Mouse (Mus musculus): ENCODE results near the gene Fgd5.
"Not testable (repeated sequence)": the region's sequence is repeated elsewhere in the genome, so short reads cannot be mapped to it uniquely, and the experiment has no call there.

Gene Fgd5

GRCm38 (mm10) chr6:91978371-91979300, at the start of gene Fgd5:
Fgd5 (plus strand) TSS chr6:91978878.
- no peak for DNase-seq (ENCODE audit: low spot score)

- DNase-seq (ENCODE audit: low spot score), result no peak
These were observed 47.4 kb upstream of the Fgd5 start for GRCm38 (mm10) chr6:91931231-91931630.

GRCm38 (mm10) chr6:91938491-91938890, 40.2 kb upstream of the Fgd5 start:
- no peak for DNase-seq (ENCODE audit: low spot score)

- DNase-seq (ENCODE audit: low spot score), result no peak
These were observed 30.3 kb upstream of the Fgd5 start for GRCm38 (mm10) chr6:91948426-91948825.

GRCm38 (mm10) chr6:91958015-91958414, 20.7 kb upstream of the Fgd5 start:
- not testable (repeated sequence) for DNase-seq (ENCODE audit: low spot score)

GRCm38 (mm10) chr6:91960028-91960811, 18.5 kb upstream of the Fgd5 start:
- DNase-seq (ENCODE audit: low spot score), result no peak

- DNase-seq (ENCODE audit: low spot score), result no peak
These were observed 15.2 kb upstream of the Fgd5 start for GRCm38 (mm10) chr6:91963429-91963828.

GRCm38 (mm10) chr6:91965060-91965459, 13.6 kb upstream of the Fgd5 start:
- DNase-seq (ENCODE audit: low spot score), result no peak

GRCm38 (mm10) chr6:91966006-91966405, 12.7 kb upstream of the Fgd5 start:
- DNase-seq (ENCODE audit: low spot score), result no peak

- DNase-seq (ENCODE audit: low spot score), result no peak
These were observed 6.5 kb upstream of the Fgd5 start for GRCm38 (mm10) chr6:91972201-91972646.

GRCm38 (mm10) chr6:91973972-91974371, 4.7 kb upstream of the Fgd5 start:
- no peak for DNase-seq (ENCODE audit: low spot score)

- no peak for DNase-seq (ENCODE audit: low spot score)
These were observed 771 bp downstream of the Fgd5 start for GRCm38 (mm10) chr6:91979301-91979996.

- no peak for DNase-seq (ENCODE audit: low spot score)
These were observed 1.3 kb downstream of the Fgd5 start for GRCm38 (mm10) chr6:91980011-91980410.

GRCm38 (mm10) chr6:91990101-91990500, 11.4 kb downstream of the Fgd5 start:
- no peak for DNase-seq (ENCODE audit: low spot score)

GRCm38 (mm10) chr6:91992823-91993222, 14.1 kb downstream of the Fgd5 start:
- no peak for DNase-seq (ENCODE audit: low spot score)

- DNase-seq (ENCODE audit: low spot score), result no peak
These were observed 15.3 kb downstream of the Fgd5 start for GRCm38 (mm10) chr6:91993795-91994505.

- no peak for DNase-seq (ENCODE audit: low spot score)
These were observed 17.4 kb downstream of the Fgd5 start for GRCm38 (mm10) chr6:91996072-91996471.

- DNase-seq (ENCODE audit: low spot score), result no peak
These were observed 24.0 kb downstream of the Fgd5 start for GRCm38 (mm10) chr6:92002558-92003285.

GRCm38 (mm10) chr6:92003646-92004045, 25.0 kb downstream of the Fgd5 start:
- no peak for DNase-seq (ENCODE audit: low spot score)

GRCm38 (mm10) chr6:92004137-92004805, 25.6 kb downstream of the Fgd5 start:
- DNase-seq (ENCODE audit: low spot score), result no peak
